Mouse (Mus musculus) spleen, postnatal 36 days (tissue): ENCODE data around the gene Dnajc9.
A peak's percentile ranks its signal among the peaks of the same experiment; 100 is the strongest.

ENCODE experiments used
- DNase-seq, 2 experiments: peaks; one replicate each; pipeline ENCODE4 v3.0.0; 2022; ENCODE audit warnings: low spot score in 2 of 2, mixed read lengths in 1 of 2

The Dnajc9 gene

DNA sequence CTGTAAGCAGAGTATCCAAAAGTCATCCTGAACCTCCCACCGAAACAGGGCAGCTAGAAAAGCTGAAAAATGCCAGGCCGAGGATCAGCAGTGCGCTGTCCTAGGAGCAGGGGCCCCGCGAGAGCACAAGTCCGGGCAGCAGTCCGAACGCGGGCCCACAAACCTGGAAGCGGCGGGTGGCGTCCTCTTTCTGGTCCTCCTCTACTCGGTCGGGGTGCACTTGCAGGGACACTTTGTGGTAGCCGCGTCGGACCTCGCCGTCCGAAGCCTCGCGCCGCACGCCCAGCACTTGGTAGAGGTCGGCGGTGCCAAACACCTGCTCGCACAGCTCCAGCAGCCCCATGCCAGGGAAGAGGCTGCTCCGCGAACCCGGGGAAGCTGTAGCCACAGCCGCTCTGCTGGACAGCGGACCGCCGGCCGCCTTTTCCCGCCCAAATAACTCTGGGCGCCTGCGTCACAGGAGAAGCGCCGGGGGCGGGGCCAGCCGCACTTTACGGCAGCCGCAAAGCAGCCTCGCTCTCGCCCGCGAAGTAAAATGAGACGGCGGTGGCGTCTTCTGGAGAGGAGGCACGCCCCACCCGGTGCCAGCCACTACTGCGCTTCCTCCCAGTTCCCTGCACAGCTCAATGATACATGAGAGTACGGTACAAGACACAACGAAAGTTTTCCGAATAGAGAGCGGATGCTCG lies at the start of gene Dnajc9:
Gene Dnajc9 (minus strand): TSS at position 470 of the 689 bp plus-strand sequence.
- DNase-seq, result peak; percentile 93 to 94

DNA sequence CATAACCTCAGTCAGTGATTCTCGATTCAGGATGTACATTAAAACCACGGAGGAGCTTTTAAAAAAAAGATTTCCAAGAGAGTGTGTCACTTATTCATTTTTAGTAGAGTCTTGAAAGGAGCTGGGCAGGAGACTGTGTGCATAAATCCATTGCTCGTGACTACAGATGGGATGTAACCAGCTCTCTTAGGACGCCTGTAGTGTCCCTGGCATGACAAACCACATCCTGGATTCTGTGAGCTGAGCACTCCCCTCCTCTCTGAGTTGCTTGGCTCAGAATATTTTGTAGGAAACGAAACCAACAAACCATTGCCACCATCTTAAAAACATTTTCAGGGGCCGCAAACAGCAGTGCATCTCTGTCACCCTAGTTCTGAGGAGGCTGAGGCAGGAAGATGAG lies 48.3 kb upstream of the Dnajc9 start:
- DNase-seq, result no peak

DNA sequence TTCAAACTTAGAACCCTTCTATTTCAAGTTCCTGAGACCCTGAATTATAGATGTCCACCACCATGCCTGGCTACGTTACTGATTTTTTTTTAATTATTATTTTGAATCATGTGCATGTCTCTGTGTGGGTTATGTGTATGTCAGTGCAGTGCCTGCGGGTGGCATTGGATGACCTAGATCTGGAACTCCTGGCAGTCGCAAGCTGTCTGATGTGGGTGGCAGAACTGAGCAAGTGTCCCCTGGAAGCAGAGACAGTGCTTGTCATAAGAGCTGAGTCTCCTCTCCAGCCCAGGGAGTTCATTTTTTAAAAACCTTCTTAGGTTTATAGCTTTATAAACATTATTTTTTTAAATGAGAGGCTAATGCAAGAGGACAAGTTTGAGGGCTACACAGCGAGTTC lies 43.7 kb upstream of the Dnajc9 start:
- DNase-seq, result no peak

DNA sequence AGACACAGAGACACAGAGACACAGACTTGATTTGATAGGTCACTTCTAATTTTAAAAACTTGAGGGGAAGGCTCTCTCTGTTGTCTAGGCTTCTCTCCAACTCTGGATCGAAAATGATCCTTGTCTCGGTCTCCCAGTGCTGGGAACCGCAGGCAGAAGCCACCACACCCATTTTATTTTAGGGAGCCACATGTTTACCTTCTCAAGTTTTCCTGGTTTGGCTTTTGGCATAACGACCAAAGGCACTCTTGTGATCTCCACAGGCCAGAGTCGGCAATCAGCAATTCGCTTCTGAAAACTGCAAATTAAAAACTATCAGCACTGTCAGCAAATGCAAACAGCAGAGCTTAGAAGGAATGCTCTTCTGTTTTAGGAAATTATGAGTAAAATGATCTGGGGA lies 43.0 kb upstream of the Dnajc9 start:
- DNase-seq, result no peak

DNA sequence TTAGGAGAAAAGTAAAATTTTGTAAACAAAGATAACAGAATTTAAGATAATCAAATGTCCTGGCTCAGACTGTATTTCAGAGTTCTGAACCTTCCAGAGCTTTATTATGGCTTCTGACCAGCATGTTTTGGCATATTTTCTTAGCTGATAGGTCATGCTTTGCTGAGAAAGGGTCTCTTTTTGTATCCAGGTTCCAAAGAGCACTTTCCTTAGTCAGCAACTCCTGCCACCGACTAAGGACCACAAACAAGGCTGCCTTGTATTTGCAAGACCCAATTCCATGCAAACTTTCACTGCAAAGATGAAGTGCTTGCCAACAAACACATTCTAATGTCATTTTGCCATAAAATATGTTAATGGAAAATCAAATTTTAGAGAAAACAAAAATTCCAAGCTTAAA lies 41.1 kb upstream of the Dnajc9 start:
- DNase-seq, result no peak

DNA sequence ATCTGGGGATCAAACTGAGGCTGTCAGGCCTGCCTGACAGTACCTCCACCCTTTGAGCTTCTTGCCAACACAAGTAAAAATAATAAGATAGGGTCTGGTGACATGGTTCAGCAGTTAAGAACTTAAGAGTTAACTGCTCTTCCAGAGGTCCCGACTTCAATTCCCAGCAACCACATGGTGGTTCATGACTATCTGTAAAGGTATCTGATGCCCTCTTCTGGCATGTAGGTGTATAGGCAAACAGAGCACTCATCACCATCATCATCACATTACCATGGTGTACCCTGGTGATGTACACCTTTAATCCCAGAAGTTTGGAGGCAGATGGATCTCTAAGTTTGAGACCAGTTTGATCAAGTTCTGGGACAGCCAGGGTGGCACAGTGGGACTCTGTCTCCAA lies 39.9 kb upstream of the Dnajc9 start:
- no peak for DNase-seq

DNA sequence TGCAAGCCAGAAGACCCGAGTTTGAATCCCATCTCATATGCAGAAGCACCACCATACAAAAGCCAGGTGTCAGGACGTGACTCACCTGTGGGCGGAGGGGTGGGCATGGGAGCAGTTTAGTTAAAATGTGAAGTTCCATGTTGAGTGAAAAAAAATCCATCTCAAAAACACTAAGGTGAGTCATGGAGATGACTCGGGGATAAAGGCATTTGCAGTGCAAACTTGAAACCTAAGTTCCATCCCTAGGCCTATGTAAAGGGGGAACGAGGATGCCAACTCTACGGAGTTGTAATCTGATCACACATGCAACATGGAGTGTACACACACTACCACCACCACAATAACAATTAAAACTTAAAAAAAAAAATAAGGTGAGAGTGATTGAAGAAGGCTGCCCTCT lies 34.3 kb upstream of the Dnajc9 start:
- no peak for DNase-seq

DNA sequence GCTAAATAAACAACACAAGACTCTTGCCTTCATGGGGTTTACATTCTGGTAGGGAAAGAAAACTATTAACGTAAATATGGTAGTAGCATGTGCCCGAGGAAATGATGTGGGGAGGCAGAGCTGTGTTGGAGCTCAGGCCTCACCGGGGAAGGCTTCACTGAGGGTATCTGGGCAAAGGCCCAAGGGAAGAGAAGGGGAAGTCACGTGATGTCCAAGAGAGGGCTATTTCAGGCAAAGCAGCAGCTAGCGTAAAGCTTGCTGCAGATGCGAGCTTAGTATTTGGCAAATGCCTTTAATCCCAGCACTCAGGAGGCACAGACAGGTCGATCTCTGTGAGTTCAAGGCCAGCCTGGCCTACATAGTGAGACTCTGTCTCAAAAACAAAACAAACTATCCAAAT lies 33.5 kb upstream of the Dnajc9 start:
- DNase-seq, result peak; percentile 15 to 27

DNA sequence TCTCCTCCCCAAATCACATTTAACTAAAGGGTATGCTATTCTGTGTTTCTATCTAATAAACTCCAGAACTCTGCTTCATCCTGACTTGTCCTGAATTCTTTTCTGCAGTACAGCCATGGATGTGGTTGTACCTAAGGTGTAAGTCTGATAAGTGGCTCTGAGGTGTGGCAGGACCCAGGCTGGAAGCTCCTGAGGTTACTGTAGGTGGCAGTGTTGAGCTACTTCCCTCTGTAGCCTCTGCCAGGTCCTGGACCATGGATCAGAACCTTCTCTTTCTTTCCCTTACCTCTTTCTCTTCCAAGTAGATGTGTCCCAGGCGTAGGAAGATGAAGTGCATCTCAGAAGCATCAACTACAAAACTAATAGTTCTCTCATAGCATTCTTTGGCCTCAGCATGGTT lies 11.4 kb upstream of the Dnajc9 start:
- DNase-seq, result peak in 1 of 2 experiments; percentile 32

DNA sequence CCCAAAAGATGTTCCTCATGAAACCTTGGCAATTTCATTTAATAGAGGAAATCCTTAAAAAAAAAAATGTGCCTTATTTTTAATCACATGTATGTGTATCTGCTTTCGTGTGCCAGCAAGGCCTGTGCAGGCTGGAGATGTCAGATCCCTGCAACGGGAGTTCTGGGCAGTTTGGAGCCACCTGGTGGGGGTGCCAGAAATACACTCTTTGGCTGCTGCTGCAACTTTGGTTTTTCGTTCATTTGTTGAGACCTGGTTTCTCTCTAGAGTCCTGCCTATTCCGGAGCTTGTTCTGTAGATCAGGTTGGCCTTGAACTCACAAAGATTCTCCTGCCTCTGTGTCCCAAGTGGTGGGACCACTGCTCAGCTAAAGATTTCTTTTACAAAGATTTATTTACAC lies 10.2 kb upstream of the Dnajc9 start:
- peak; percentile 29 to 34 for DNase-seq

DNA sequence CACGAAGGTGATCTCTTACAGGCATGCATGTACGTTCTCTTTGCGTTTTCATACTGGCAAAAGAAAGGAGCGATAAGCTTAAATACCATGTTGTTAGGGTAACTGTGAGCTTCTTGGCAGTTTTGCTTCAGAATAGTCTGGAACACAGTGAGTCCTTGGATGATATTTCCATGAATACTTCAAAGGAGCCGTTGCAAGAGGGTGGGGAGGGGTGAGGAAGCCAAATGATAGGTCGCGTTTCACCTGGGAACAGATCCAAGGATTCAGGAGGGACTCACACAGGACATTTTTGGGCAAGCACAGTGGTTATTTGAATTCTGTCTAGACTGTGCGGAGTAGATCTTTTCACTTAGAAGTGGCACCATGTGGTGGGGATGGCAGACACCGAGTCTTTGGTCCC lies 8.5 kb upstream of the Dnajc9 start:
- no peak for DNase-seq

DNA sequence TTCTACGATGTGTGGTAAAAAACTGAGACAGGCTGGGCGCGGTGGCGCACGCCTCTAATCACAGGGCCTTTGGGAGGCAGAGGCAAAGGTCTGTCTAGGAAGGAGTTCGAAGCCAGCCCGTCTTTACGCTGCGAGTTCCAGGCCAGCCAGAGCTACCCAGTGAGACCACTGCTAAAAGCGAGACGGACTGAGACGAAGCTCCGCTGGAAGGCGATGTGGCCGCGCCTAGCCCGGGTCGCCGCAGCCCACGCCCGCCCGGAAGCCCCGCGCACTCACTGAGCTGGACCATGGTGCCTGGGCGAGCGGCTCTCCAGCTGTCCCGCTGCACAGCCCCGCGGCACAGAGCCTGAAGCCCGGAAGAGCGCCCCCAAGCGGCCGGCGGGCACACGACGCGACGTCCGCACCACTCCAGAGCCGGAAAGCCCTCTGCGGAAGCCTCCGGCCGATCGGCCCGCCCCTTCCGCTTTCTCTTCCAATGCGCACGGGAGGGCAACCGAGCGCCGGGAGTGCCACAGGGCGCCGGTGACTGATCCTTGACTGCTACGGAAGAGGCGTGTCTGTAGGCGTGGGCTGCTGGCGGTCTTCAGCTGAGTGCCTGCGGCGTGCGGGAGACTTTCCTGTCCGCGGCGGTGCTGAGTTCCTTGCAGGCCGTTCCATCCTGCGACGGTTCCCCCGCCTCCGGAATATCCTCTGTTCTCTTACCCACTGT lies 4.6 kb upstream of the Dnajc9 start, which contains the start of gene Mrps16:
Gene Mrps16 (minus strand): TSS at position 430 of the 709 bp plus-strand sequence.
- peak; percentile 97 to 98 for DNase-seq

DNA sequence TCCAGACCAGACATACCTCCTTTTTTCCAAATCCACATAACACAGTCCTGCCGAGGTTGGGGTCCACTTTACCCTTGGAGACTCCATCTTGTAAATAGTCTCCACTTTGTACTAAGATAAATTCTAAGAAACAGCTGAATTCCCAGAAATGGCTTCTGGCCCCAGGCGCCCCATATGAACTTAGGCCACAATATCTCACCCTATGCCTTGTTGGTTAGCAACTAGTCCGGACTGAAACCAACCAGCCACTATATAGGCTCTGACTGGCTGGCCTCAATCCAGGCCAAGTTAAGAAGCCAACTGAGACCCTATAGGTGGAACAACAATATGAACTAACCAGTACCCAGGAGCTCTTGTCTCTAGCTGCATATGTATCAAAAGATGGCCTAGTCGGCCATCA lies 3.6 kb upstream of the Dnajc9 start:
- DNase-seq, result no peak

DNA sequence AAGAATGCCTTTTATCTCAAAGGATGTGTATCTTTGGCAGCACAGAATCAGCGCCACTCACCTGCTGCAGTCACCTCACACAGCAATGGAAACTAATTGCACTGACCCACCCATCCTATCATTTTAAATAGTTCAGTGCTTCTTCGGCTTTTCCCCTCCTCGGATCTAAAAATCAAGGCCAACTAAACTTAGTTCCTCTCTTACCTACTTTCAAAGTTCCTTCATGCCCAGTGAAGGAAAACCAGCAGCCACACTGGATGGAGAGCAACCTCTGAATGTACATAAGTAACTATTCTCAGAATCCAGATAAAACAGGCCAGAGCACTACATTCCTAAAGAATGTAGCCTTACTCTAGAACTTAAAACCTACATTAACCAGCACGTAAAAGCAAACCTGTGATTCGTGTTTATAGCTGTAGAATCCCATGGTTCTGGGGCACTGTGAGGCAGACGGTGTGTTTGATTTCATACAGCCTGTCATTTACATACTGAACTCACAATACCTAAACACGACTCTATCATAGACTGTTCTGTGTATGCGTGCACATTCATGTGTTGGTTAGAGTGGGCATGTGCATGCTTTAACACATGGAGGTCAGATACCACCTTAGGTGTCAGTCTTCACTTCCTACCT lies 853 bp upstream of the Dnajc9 start:
- DNase-seq, result no peak

DNA sequence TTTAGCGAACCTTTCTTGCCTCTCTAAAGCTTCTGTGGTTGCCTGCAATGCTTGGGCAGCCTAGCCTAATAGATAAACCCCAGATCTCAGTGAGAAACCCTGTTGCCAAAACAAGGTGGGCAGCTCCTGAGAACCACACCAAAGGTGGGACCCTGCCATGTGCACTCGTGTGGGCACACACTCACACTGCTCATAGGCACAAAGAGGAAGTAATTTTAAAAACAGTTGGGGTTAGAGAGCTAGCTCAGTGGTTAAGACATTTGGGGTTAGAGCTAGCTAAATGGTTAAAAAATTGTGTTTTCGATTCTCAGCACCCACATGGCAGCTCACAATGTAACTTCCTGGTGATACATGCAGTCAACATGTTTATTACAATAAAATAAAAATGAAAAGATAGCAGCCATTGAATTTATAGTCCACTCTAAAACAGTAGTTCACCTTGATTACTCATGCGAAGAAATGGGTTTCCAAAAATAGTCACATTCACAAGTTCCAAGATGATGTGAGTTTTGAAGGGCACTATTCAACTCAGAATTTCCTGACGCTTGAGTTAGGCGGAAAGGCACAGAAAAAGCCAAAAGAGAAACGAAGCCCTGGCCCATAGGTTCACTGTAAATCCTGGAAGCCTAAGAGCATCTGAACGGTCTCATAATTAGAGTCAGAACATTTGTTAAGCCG lies 8.8 kb downstream of the Dnajc9 start:
- DNase-seq, result peak; percentile 84 to 85

DNA sequence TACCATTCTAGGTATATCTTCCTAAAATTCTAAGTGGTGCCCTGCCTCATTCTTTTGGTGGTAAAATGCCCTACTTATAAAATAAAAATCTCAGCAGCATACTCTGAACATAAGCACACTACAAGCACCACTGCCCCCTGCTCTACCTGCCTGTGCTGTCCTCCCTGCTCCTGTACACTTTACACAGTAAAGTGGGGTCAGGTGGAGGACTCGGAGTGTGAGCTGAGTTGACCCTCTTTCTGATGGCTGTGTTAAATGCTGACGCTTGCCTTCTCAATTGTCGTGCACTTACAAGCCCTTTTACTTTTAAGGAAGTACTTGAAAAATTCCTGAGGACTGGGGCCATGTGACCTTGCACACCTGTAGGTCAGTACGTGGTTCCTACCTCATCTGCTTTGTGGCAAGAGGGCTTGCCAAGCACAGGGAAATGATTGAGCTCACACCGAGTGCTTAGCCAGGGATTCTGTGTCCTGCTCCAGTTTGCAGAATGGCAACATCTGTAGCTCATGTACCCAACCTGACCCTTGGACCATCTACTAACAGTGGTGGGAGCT lies 9.5 kb downstream of the Dnajc9 start:
- peak; percentile 50 to 58 for DNase-seq

DNA sequence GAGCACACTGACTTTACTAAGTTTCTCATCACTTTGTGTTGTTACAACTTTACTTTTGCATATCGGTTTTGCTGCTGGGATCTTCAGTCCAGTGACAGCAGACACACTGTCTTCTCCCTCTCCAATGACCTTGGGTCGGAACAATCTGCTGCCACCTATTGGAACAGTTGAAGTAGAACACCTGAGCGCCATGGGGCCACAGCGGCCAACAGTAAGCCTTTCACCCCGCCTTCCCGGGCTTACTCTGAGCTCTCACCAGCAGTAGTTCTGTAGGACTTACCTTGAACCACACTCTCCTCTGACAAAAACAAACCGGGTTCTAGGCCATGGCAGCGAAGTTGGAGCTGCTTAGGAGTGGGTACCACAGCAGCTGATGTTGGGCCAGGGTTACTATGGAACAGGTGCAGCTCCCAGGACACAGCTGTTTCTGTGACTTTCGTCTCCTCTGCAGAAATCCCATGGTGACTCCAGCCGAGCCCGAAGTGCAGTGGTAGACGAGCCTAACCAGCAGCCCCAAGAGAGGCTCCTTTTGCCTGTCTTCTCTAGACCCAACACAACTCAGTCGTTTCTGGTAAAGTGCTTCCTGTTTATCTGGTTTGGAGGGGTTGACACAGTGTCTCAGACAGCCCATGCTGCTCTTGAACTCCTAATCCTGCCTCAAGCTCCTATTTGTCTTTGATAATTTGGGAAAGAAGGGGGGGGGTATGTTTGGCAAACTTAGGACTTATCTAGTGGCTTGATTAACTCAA lies 10.2 kb downstream of the Dnajc9 start:
- peak; percentile 76 to 82 for DNase-seq

DNA sequence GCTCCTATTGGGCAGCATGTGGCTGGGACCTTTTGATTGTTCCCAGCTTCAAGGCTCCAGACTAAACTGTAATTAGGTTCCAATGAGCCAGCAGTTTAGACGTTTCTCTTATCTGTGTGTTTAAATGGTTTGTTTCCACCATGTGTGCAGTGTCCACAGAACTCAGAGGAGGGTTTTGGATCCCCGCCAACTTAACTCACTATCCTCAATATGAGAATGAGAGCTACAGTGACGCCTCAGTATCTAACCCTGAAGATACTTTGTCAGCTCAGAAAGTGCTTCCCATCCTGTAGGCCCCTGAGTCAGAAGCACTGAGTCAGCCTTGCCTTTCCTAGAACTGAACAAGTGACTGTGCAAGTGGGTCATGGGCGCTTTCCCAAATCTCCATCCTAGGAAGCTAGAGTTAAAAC lies 11.6 kb downstream of the Dnajc9 start:
- no peak for DNase-seq

DNA sequence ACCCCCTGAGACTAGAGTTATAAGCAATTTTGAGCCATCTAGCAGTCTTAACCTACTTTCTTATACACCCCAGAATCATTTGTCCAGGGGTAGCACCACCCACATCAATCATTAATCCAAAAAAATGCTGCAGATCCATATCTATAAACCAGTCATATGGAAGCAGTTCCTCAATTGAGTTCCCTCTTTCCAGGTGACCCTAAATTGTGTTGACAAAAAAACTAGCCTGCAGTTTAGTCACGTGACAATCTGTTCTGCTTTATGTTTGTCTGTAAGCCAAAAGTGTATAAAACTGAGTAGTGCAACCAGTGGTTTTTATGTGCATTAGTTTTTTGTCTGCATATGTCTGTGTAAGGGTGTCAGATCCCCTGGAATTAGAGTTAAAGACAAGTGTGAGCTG lies 16.9 kb downstream of the Dnajc9 start:
- DNase-seq, result no peak

DNA sequence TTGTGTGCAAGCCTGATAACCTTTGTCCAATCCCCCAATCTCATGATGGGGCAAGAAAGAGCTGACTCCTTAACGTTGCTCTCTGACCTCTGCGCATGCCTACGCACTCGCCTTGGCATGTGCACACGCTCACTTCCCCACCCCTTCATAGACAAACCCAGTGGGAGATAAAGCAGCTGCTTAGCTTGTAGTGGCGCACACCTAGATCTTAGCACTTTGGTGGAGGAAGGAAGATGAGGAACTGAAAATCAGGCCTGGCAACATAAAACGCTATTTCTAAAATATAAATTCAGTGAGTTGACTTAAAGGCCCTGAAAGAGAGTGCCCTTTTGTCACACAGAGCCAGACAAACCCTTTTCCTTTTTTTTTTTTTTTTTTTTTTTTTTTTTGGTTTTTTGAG lies 17.9 kb downstream of the Dnajc9 start:
- peak; percentile 68 to 74 for DNase-seq

DNA sequence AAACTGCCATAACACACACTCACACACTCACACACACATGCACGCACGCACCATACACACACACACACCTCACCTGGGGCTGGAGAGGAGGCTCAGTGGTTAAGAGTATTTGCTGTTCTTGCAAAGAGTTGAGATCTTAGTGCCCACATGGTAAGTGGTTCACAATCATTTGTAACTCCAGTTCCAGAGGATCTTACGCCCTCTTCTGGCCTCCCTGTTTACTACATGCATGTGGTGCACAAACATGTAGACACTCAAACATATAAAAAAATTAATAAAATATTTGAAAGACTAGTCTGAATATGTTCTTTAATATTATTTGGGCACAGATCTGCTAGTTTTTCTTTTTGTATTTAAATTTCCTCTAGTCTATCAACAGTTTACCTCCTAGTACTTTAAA lies 20.4 kb downstream of the Dnajc9 start:
- no peak for DNase-seq
